Mouse (Mus musculus) spleen, adult 18-20 months (tissue): ENCODE results near the gene Map1s.

Experiments
- DNase-seq, 2 experiments: peaks; one replicate each; pipeline ENCODE4 v3.0.0; 2022; ENCODE audit warnings: mixed read lengths in 2 of 2

Gene Map1s

DNA sequence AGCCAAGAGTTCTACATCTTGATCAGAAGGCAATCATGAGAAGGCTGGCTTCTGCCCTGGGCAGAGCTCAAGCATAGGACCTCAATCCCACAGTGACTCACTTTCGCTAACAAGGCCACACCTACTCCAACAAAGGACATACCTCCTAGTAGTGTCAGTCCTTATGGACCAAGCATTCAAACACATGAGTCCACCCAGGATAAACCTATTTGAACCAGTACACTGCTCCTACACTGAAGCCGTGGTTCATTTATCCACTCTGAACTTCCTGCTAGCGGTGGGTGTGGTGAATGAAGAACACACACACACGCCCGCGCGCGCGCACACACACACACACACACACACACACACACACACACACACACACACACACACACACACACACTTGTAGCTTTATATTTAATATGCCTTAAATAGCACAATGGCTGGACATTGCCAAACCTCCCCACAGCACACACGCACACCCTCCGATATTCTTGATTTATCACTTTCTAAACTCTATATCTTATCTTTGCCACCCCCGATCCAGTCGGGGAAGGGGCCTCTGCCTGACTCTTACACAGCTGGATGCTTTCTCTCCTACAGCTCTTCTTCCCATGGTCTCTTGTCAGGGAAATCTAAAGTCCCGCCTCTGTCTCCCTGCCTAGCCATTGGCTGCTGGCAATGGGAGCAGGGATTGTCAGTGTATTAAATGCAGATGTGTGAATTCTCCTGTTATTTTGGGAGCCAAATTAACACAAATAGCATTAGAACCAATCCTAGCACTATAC is 55.2 kb downstream of the Map1s start:
- no peak for DNase-seq

DNA sequence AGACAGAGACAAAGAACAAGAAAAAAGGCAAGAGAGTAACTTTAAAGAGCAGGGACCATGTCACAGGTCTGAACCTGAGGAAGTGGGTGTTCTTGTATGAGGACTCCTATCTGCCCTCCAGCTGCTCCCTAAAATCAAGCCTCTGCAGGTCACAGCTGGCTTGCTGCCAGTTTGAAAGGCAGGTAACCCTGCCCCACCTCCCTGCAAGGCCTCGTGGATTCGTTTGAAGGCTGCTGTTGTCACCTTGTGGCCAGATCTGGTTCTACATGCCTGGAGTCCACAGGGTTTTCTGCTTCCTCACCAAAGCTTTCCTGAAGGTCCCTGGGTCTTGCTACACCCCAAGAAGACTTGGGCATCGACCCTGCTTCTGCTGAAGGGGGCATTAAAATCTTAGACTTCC is 58.4 kb downstream of the Map1s start:
- peak; percentile 8 to 24 for DNase-seq

DNA sequence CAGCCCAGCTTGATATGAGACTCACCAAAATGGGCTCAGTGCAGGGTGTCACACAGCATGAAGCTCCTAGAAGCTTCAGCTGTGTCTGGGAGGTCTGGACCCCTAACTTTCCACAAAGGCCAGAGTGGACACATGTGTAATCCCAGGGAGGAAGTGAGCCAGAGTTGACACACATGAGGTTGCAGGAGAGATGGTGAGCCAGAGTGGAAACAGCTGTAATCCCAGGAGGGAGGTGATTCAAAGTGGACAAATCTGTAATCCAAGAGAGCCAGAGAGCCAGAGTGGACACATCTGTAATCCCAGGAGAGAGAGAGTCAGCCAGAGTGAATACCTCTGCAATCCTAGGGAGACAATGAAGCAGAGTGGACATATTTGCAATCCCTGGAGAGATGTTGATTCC is 59.1 kb downstream of the Map1s start:
- no peak for DNase-seq
